Mouse (Mus musculus) cerebellum, adult 11 months (tissue): Measurements from ENCODE around the gene Retsat.

Experiments used
- DNase-seq: peaks from one replicate; pipeline ENCODE4 v3.0.0; 2022

The Retsat gene

DNA sequence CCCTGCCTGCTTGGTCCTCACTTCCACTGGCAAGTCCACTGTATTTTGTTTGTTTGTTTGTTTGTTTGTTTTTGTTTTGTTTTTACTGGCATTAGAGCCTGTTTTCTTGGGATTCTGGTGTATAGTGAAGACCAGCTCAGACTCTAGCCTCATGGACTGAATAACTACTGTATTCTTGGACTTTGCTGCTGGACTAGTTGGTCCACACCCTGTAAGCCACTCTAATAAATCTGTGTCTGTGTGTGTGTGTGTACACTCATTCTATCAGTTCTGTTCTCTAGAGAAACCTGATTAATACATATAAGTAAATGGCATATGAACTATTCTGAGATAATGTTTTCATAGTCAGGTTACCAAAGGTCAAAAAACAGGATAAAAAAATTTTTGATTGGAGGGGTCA is 8.2 kb upstream of the Retsat start:
- DNase-seq = no peak

- no peak for DNase-seq
These were observed 5.1 kb upstream of the Retsat start for GRCm38 (mm10) chr6:72593011-72593803.

DNA sequence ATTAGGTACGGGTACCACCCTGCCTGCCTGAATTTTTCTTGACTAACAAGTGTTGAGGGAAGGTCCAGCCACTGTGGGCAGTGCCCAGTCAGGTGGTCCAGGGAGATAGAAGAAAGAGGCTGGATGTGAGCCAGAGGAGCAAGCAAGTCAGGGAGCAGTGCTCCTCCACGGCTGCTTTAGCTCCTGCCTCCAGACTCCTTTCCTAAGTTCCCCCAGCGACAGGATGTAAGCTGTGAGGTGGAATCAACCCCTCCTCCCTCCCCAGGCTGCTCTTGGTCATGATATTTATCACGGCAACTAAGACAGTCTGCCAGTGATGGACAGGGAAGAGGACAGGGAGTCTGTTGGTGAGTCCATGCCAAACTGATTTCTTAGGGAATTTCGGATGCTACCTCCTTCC is 4.4 kb upstream of the Retsat start:
- DNase-seq = no peak

DNA sequence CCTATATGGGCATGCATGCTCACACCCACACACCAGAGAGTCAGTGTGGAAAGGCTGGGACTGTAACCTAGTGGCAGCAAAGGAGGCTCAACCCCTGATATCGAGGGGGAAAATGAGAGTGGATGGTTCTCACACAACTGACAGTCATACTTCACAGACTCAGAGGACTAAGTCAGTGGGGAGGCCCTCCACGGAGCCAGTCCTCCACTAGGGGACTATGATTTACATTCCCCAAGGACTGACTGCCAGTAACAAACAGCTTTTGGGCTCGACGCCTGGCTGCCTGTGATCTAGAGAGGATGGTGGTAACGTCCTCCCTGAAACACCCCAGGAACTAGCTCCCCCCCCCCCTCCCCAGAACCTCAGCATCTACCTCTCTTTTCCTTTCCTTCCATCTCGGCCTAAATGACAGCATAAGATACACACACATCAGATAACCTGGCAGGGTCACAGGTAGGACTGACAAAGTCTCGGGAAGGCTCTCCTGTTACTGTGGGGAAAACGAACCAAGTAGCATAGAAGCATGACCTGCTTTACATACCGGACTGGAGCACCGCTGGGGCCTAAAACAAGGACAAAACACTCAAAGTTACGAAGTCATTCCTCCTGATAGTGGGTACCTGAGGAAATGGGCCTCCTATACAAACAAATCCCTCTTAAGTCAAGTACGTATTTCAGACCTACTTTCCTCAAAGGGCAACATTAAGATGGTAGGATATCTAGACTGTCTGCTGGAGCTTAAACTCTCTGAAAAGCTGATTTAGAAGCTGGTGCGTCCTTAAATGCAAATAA is 996 bp upstream of the Retsat start:
- DNase-seq = no peak

DNA sequence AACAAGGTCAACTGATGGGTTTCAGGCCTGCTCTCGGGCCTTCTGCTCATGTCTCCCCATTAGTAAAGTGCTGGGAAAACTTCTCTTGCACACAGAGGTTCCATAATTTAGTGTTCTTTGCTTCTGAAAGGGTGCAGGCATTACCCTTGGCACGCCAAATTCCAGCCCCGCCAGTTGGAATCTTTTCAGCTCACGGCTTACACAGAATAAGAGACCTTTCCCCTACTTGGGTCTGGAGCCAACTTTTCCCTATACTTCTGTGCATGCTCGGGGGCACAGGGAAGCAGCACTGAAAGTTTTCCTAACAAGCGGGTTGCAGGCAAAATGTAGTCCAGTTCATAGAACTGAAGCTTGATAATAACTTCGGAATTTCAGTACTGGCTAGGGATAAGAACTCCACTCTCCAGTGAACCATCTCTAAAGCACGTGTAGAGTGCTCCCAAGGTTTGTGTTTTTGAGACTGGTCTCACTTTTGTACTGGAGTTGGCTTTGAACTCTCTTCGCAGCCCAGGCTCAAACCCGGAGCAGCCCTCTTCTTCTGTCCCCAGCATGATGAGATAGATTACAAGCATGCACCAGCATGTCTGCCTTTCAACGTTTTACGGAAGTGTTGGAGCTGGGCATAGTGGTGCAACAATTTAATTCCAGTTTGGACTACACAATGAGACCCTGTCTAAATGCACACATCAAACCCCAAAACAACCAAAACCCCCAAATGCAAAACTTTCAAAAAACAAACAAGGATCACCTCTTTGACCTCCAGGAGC is 699 bp downstream of the Retsat start:
- DNase-seq = peak; percentile 51

DNA sequence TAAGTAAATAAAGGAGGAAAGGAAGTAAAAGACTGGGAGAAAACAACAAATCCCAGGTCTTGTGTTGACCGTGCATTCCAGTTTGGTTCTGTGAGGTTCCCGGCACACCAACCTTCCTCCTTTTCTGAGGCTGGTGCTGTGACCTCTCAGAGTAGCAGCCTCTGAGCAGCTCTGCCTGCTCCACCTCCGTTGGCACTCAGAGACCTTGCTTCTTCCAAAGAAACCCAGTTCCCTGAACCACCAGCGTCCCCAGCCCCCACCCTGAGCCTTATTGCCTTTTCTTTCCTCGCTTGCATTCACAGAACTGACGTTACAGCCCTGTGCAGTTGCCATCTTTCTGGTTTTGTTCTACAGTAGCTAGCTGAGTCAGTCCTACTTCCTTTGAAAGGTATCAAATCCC is 1.9 kb downstream of the Retsat start:
- no peak for DNase-seq

- no peak for DNase-seq
These were observed 2.5 kb downstream of the Retsat start for GRCm38 (mm10) chr6:72600771-72601170.

DNA sequence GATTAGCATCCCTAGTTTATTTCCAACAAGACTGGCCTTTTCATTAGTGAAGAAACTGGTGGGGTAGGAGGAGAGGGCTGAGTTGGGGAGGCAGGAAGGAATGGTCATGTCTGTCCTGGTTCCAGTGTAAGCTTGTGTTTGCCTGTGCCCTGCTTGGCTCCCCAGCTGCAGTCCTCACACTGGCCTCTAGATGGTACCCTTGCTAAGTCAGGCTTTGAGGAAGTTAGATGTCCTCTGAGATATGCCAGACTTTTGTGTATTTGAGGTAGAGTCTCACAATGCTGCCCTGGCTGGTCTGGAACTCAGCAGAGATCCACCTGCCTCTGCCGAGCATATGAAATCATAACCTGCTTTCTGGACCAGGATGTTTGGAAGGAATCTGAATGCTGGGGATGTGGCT is 3.5 kb downstream of the Retsat start:
- peak; percentile 57 for DNase-seq

GRCm38 (mm10) chr6:72604066-72604465 is 5.8 kb downstream of the Retsat start:
- no peak for DNase-seq

DNA sequence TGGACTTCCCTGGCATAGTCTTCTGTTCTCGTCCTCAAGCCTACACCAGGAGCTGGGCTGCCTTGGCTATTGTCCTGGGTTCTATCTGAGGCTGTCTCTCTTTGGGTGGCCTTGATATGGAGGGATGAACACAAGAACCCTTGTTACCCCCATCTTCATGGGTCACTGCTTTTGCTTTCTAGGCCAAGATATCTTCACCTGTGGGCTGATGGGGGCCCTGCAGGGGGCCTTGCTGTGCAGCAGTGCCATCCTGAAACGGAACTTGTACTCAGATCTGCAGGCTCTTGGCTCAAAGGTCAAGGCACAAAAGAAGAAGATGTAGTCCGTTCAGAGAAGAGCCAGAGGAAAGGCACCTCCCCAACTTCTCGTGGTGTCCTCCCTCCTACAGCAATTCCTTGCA is 8.8 kb downstream of the Retsat start:
- DNase-seq = no peak

DNA sequence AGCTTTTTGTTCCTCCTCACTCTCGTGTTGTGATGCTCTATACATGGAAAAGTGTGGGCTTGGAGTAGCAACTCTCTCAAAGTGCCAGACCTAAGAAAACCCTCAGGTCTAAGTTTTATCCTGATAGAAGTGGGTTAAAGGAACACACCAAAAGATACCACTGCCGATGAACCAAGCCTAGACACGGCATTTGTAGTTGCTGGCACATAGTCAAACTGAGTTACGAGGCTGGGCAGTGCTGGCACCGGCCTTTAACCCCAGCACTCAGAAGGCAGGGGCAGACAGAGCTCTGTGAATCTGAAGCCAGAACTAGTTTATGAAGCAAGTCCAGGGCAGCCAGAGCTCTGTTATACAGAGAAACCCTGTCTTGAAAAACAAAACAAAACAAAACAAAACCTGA is 9.4 kb downstream of the Retsat start:
- DNase-seq = no peak

GRCm38 (mm10) chr6:72608662-72609184 is 10.4 kb downstream of the Retsat start:
- DNase-seq = no peak

GRCm38 (mm10) chr6:72610261-72610660 is 12.0 kb downstream of the Retsat start:
- no peak for DNase-seq

GRCm38 (mm10) chr6:72615151-72615550 is 16.9 kb downstream of the Retsat start:
- no peak for DNase-seq

DNA sequence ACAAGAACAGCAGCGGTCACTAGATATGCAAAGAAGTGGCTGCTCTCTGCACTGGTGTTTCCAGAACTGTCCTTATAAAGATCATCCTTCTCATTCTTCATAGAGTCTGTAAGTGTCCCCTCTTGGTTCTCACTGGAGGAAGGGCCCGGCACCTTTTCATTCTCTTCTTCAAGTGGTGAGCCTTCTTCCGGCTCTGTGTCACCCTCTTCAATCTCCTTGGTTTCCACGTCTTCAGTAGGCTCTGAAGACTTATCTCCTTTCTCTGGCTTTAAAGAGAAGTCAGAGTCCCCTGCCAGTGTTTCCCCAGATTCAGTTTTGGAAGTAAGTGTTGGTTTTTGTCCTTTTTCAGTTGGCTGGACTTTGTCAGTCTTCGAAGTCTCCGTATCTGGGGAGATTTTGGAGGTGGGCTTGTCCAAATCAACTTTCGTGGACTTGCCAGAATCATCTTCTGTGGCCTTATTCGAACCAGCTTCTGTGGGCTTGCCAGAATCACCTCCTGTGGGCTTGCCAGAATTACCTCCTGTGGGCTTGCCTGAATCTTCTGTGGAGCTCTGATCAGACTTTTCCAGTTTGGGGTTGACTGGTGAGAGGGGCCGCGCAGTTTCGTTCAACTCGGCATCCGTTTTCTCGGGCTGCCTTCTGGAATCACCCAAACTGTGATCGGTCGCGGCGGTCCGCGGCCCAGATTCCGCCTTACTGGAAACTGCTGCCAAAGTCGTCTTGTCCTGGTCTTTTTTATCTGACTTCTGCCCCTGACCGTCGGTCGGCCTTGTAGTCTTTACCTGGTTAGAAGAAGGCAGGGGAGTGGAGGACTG is 17.5 kb downstream of the Retsat start:
- peak; percentile 29 for DNase-seq

- peak; percentile 92 for DNase-seq
These were observed 18.5 kb downstream of the Retsat start, which contains the start of gene Tgoln1 for GRCm38 (mm10) chr6:72616643-72617288. Gene Tgoln1, minus strand, starts transcription at chr6:72617000.

- no peak for DNase-seq
These were observed 21.7 kb downstream of the Retsat start for GRCm38 (mm10) chr6:72619734-72620532.

GRCm38 (mm10) chr6:72620920-72621319 is 22.6 kb downstream of the Retsat start:
- no peak for DNase-seq

GRCm38 (mm10) chr6:72622917-72623316 is 24.6 kb downstream of the Retsat start:
- DNase-seq = no peak

- DNase-seq = no peak
These were observed 25.6 kb downstream of the Retsat start for GRCm38 (mm10) chr6:72623661-72624402.
